Mouse (Mus musculus): ENCODE data around the gene Gatad1. TPM values are rescaled to one million over a fixed set of nuclear protein-coding genes. Genes with fewer than 3 reads are reported as not detected.
"Not testable (repeated sequence)": the region's sequence is repeated elsewhere in the genome, so short reads cannot be mapped to it uniquely, and the experiment has no call there.

Gene Gatad1
- total RNA-seq, 4 experiments from 2014 or later = 85.9 to 93.7 (median 90.6) TPM

DNA sequence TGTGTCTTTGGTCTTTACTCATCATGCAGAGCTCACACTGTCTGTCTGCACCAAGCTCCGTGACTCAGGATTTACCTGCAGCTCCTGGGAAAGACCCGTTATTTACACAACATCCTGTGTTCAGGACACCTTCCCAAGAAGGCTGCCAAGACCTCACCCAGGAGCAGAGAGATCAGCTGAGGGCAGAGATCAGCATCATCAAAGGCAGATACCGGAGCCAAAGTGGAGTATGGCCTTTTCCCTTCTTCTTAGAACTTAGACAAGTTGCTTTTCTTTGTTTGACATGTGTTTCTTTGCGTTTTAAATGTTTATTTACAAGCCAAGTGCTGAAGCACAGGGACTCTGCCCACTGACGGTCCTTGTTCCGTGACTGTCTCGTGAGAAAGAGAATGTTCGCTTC, 21.7 kb downstream of the Gatad1 start:
- DNase-seq (ENCODE audit: low spot score) = no peak

DNA sequence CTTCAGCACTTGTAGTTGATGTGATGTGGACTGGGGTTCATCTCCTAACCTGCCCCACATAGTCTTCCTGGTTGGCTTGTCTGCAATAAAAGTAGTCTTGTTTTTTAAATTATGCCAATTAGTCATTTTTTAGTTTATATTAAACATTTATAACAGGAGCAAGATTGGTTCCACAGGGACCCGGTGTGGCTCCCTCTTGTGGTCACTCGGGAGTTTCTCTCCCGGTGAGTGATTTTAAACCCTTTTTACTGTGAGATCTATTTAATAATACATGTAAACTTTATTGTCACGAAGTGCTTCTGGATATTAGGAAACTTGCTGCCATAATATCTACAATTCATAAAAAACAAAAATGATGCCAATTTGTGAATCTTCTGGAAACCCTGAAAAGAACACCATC, 23.0 kb downstream of the Gatad1 start:
- no peak for DNase-seq (ENCODE audit: low spot score)

- DNase-seq (ENCODE audit: low spot score) = no peak
These were observed 23.7 kb downstream of the Gatad1 start for GRCm38 (mm10) chr5:3633315-3633714.

DNA sequence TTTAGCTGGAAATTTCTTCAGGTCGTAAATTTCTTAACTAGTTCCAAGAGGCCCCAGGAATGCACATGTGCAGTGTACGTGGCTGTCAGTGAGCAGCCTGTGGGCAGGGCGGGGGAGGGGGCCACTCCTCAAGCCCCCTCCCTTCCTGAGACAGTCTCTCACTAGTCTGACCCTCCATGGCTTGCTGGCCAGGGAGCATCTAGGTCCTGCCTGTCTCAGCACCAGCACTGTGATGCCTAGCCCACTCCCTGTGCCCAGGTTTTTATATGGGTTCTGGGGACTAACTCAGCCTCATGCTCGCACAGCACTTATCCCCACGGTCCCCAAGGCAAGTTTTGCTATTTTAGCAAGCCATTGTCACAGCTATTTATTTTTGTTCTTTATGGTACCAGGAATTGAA, 24.7 kb downstream of the Gatad1 start:
- DNase-seq (ENCODE audit: low spot score) = no peak

- no peak for DNase-seq (ENCODE audit: low spot score)
These were observed 25.3 kb downstream of the Gatad1 start for GRCm38 (mm10) chr5:3631512-3632271.

DNA sequence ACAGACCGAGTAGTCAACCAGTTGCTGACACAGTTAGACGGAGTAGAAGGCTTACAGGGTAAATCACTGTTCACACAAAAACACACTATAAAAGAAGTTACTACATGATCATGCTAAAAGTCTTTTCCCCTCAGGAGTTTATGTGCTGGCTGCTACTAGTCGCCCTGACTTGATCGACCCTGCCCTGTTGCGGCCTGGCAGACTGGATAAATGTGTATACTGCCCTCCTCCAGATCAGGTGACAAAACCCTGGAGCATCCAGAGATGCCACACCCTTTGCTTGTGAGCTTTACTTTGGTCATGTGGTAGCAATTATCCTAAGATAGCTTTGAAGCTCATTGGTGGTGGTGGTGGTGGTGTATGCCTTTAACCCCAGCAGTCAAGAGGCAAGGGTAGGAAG, 26.9 kb downstream of the Gatad1 start:
- DNase-seq (ENCODE audit: low spot score) = no peak

DNA sequence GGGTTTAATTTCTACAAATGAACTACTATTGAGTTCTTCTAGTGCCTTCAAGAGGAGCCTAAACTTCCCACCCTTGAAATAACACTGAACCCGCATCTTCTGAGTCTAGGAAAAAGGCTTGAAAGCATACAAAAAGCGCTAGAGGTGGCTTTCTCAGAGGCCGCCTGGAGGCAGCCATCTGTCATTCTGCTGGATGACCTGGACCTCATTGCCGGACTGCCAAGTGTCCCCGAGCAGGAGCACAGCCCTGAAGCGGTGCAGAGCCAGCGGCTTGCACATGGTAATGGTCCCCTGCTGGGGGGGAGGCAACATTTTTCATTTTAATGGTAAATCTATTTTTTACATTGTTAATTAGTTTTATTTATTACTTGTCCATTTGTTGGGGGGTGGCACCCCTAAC, 36.5 kb downstream of the Gatad1 start:
- DNase-seq (ENCODE audit: low spot score) = no peak

DNA sequence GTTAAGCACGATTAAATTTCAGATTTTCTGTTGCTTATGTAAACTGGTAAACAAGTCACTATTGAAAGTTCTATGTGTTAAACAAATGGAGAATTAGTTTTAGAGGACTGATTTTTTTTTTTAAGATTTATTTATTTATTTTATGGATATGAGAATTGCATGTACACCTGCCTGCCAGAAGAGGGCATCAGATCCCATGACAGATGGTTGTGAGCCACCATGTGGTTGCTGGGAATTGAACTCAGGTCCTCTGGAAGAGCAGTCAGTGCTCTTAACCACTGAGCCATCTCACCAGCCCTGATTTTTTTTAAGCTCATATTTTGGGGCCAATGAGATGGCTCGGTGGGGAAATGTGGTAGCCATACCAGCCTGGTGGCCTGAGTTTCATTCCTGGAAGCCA, 45.1 kb downstream of the Gatad1 start:
- DNase-seq (ENCODE audit: low spot score) = not testable (repeated sequence)

- no peak for DNase-seq (ENCODE audit: low spot score)
These were observed 47.7 kb downstream of the Gatad1 start for GRCm38 (mm10) chr5:3609241-3609640.

DNA sequence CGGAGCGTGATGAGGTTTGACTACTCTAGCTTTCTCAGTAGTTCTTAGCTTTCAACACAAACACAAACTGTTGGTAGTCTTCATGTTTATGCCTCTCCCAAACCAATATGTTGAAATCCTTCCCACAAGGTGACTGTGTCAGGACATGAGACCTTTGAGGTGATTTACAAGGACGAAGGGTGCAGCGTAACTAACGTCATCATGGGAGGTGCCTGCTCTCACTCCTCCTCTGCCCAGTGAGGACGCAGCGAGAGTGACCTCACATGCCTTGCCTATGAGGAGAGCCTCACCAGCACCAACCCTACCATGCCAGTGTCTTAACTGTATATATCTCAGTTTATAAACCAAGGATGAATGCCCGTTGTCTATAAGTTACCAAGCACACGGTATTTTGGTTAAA, 49.9 kb downstream of the Gatad1 start:
- DNase-seq (ENCODE audit: low spot score) = no peak

DNA sequence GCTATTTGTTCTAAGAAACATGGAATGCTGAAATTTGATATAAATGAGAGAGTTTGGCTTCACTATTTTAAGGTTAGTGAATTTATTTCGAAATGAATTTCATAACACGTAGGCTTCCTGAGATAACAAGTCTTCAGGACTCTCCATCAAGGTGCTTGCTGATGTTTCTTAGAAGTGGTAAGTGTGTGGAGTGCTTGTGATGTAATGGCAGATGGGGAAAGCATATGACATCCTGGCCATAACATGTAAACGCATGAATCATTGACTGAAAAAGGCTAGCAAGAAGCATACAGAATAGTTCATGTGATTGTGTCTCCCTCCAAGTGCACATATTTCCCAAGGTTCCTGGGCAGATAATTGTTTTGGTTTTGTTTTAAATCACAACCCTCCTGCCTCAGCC, 56.2 kb downstream of the Gatad1 start:
- no peak for DNase-seq (ENCODE audit: low spot score)

GRCm38 (mm10) chr5:3600298-3600697, 56.7 kb downstream of the Gatad1 start:
- DNase-seq (ENCODE audit: low spot score) = no peak

DNA sequence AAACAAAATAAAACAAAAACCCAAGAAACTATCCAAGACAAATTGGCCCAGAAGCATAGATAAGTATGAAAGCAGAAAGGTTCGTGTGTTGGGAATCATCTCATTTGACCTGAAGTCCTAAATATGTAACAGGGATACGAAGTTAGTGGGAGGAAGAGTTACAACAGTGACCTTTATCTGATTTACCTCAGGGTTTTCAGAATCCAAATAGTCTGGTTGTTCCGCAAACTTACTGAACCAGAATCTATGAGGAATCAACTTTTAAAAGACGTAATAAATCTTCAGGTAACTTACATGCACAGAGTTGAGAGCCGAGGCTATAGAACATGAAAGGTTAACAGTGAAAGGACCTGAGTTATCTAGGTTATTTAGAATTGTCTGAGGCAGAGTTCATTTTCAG, 58.2 kb downstream of the Gatad1 start:
- DNase-seq (ENCODE audit: low spot score) = no peak

GRCm38 (mm10) chr5:3597171-3597570, 59.8 kb downstream of the Gatad1 start:
- DNase-seq (ENCODE audit: low spot score) = no peak

- DNase-seq (ENCODE audit: low spot score) = peak; percentile 72
These were observed 60.6 kb downstream of the Gatad1 start, which contains the start of gene Rbm48 for GRCm38 (mm10) chr5:3596399-3596766. Gene Rbm48, minus strand, starts transcription at chr5:3596585.

- DNase-seq (ENCODE audit: low spot score) = peak; percentile 95
These were observed 61.1 kb downstream of the Gatad1 start, which contains the start of gene Pex1 for GRCm38 (mm10) chr5:3595693-3596398. Gene Pex1, plus strand, starts transcription at chr5:3596066.

Small RNA genes lying within 50 kb of the gene (microRNA-seq; reads per million reads assigned to microRNA genes)
- gene Gm22926 = not detected
- not detected for gene Gm26238

Other genes with a start within 250 kb of the Gatad1 start
- 10 to 100 TPM; 10.0 to 11.7 (median 11.1) TPM for gene Fam133b, start 113.4 kb downstream of the Gatad1 start, total RNA-seq (2022)
- 1 to 10 TPM; 1.0 to 2.6 (median 2.1) TPM for gene 1700109H08Rik, start 85.6 kb downstream of the Gatad1 start, total RNA-seq (2022)
- 1 to 10 TPM; 8.1 to 9.9 (median 8.7) TPM for gene Pex1, start 61.1 kb downstream of the Gatad1 start, total RNA-seq (2022)
- 1 to 10 TPM; 3.8 to 7.9 (median 4.7) TPM for gene Rbm48, start 60.6 kb downstream of the Gatad1 start, total RNA-seq (2022)
- gene Tmbim7, start 6.0 kb downstream of the Gatad1 start, total RNA-seq (2022) = not detected
- 10 to 100 TPM; 19.1 to 25.8 (median 23.2) TPM for gene Ankib1, start 145.7 kb upstream of the Gatad1 start, total RNA-seq (2022)
- 10 to 100 TPM; 27.5 to 32.2 (median 31.1) TPM for gene Krit1, start 146.0 kb upstream of the Gatad1 start, total RNA-seq (2022)
- gene Lrrd1, start 188.0 kb upstream of the Gatad1 start, total RNA-seq (2022) = under 1 TPM in 2 of 4 experiments, not detected in 2; 0.12 to 0.19 TPM
- gene Mterf1a, start 236.7 kb upstream of the Gatad1 start, total RNA-seq (2022) = 1 to 10 TPM; 3.1 to 3.6 (median 3.2) TPM

Measured in heart, adult 8-10 months (tissue).